Mouse (Mus musculus) kidney, adult 2 months (tissue): ENCODE data around the gene Sgpp1. TPM values are rescaled to one million over a fixed set of nuclear protein-coding genes. Genes with fewer than 3 reads are reported as not detected.

Experiments used
- DNase-seq: peaks from one replicate; pipeline ENCODE4 v3.0.0; 2021
- H3K27ac ChIP-seq: fragments of 200-500 bp; 2 replicates; pipeline ENCODE4 v1.5.1; 2012; ENCODE audit warnings: low read depth, low read length, control low read depth, inconsistent platforms; ENCODE audit not compliant: insufficient read depth
- H3K27me3 ChIP-seq: fragments of 200-500 bp; replicated peaks from 2 replicates; pipeline ENCODE4 v1.6.1; 2012; ENCODE audit warnings: mild to moderate bottlenecking, moderate library complexity, low read length, inconsistent platforms; ENCODE audit not compliant: control insufficient read depth, insufficient read depth
- H3K36me3 ChIP-seq: fragments of 200-500 bp; 2 replicates; pipeline ENCODE4 v1.6.1; 2012; ENCODE audit warnings: mild to moderate bottlenecking, moderate library complexity, low read length, inconsistent platforms; ENCODE audit not compliant: control insufficient read depth, insufficient read depth
- H3K4me1 ChIP-seq: fragments of 200-500 bp; 2 replicates; pipeline ENCODE4 v1.6.1; 2011; ENCODE audit warnings: low read length; ENCODE audit not compliant: control insufficient read depth, insufficient read depth
- H3K4me3 ChIP-seq: fragments of 200-500 bp; 2 replicates; pipeline ENCODE4 v1.5.1; 2011; ENCODE audit warnings: mild to moderate bottlenecking, low read depth, low read length, control low read depth; ENCODE audit not compliant: insufficient read depth
- CTCF ChIP-seq: fragments of 200-500 bp; conservative IDR thresholded peaks from 2 replicates; pipeline ENCODE4 v1.5.1; 2011; ENCODE audit warnings: low read depth, mild to moderate bottlenecking, control low read depth, low read length, moderate library complexity, mixed read lengths; ENCODE audit not compliant: insufficient read depth, insufficient read length
- POLR2A ChIP-seq: fragments of 200-500 bp; IDR thresholded peaks from one replicate; pipeline ENCODE4 v1.6.1; 2011; ENCODE audit warnings: low read depth, low read length, control low read depth
- WGBS: fragments of 180-500 bp; shearing (Covaris S2); methylation state at CpG from one replicate; pipeline ENCODE4 v1.1.7; 2018; 5-methylcytosine and 5-hydroxymethylcytosine counted together
- polyA plus RNA-seq: library from polyadenylated mRNA; depleted of rRNA; stranded (reverse); fragments of >200 nt; gene quantifications from 2 replicates; pipeline ENCODE4 v1.2.3, GENCODE M21; 2012

Sgpp1 gene
- polyA plus RNA-seq, 1 experiment: 78.3 TPM

GRCm38 (mm10) chr12:75766395-75766794 is 30.9 kb upstream of the Sgpp1 start:
- TF ChIP-seq POLR2A (no peak), CTCF (no peak)
- H3K36me3 ChIP-seq: no peaks in the 10 kb centered on the region
- no peaks in the 10 kb centered on the region; the same call in 1 of the 2 replicates for H3K4me1 ChIP-seq
- H3K4me3 ChIP-seq: no peak overlapping the region
- H3K27me3 ChIP-seq: no peaks in the 10 kb centered on the region
- peak; percentile 49 for DNase-seq
- 45% methylated on average over 6 of the region's 6 CpGs for WGBS
- H3K27ac ChIP-seq: peak overlapping the region; percentile 83

- no peaks in the 10 kb centered on the region for H3K36me3 ChIP-seq
- peak; percentile 74 for DNase-seq
- peak overlapping the region; percentile 83 for H3K27ac ChIP-seq
- no peaks in the 10 kb centered on the region for H3K27me3 ChIP-seq
- H3K4me3 ChIP-seq: no peak overlapping the region
- no peaks in the 10 kb centered on the region; the same call in 1 of the 2 replicates for H3K4me1 ChIP-seq
- WGBS: 42% methylated on average over 3 of the region's 3 CpGs
- TF ChIP-seq CTCF: no peak
- TF ChIP-seq POLR2A: no peak
Measured at GRCm38 (mm10) chr12:75765751-75766150, 30.2 kb upstream of the Sgpp1 start.

- whole genome bisulfite sequencing: 86% methylated on average over 2 of the region's 2 CpGs
- DNase-seq: no peak
- Histone ChIP-seq H3K27ac (no peak overlapping the region), H3K27me3 (no peaks in the 10 kb centered on the region), H3K4me1 (no peaks in the 10 kb centered on the region), H3K4me3 (no peak overlapping the region), H3K36me3 (no peaks in the 10 kb centered on the region)
- no peak for TF ChIP-seq CTCF
- no peak for TF ChIP-seq POLR2A
Measured at GRCm38 (mm10) chr12:75756387-75756786, 20.9 kb upstream of the Sgpp1 start.

GRCm38 (mm10) chr12:75753730-75754129 is 18.2 kb upstream of the Sgpp1 start:
- DNase-seq: no peak
- Histone ChIP-seq H3K27me3 (no peaks in the 10 kb centered on the region), H3K4me3 (no peak overlapping the region), H3K36me3 (no peaks in the 10 kb centered on the region), H3K27ac (no peak overlapping the region), H3K4me1 (no peaks in the 10 kb centered on the region)
- WGBS: 94% methylated on average over 8 of the region's 8 CpGs
- no peak for TF ChIP-seq CTCF
- no peak for TF ChIP-seq POLR2A

- Histone ChIP-seq H3K4me1 (no peaks in the 10 kb centered on the region), H3K27me3 (no peaks in the 10 kb centered on the region), H3K27ac (no peak overlapping the region), H3K4me3 (no peak overlapping the region), H3K36me3 (no peaks in the 10 kb centered on the region)
- no peak for DNase-seq
- TF ChIP-seq CTCF (no peak), POLR2A (no peak)
- WGBS: 60% methylated on average over 3 of the region's 3 CpGs
Measured at GRCm38 (mm10) chr12:75752077-75752476, 16.5 kb upstream of the Sgpp1 start.

GRCm38 (mm10) chr12:75748574-75748973 is 13.0 kb upstream of the Sgpp1 start:
- no peak overlapping the region for H3K27ac ChIP-seq
- H3K4me1 ChIP-seq: no peaks in the 10 kb centered on the region
- no peak overlapping the region for H3K4me3 ChIP-seq
- no peaks in the 10 kb centered on the region for H3K27me3 ChIP-seq
- no peak for DNase-seq
- TF ChIP-seq CTCF: no peak
- TF ChIP-seq POLR2A: no peak
- H3K36me3 ChIP-seq: no peaks in the 10 kb centered on the region
- 80% methylated on average over 4 of the region's 4 CpGs for WGBS

GRCm38 (mm10) chr12:75745697-75746290 is 10.3 kb upstream of the Sgpp1 start:
- no peak for TF ChIP-seq CTCF
- no peak for TF ChIP-seq POLR2A
- Histone ChIP-seq H3K27me3 (no peaks in the 10 kb centered on the region), H3K4me3 (no peak overlapping the region), H3K4me1 (0 out of 2 replicates have a peak, but pooled peaks cover 2% of the 10 kb centered on the region), H3K36me3 (no peaks in the 10 kb centered on the region), H3K27ac (no peak overlapping the region; the same call in 1 of the 2 replicates)
- 70% methylated on average over 14 of the region's 14 CpGs for WGBS
- peak; percentile 80 for DNase-seq
